Mouse (Mus musculus) hindbrain, embryonic 11.5 days (tissue): ENCODE data around the gene Dhx58. TPM values are rescaled to one million over a fixed set of nuclear protein-coding genes. Genes with fewer than 3 reads are reported as not detected.

Experiments used
- ATAC-seq: fragments of 200-750 bp; cut with Nextera tagmentation; 2 replicates; pipeline ENCODE4 v1.8.0; 2017; ENCODE audit warnings: mild to moderate bottlenecking, moderate TSS enrichment, moderate library complexity; ENCODE audit not compliant: low FRiP score
- DNase-seq: peaks from one replicate; pipeline ENCODE4 v3.0.0-alpha.2; 2015; ENCODE audit warnings: low spot score
- H3K27ac ChIP-seq: fragments of 300-500 bp; sonication (generic); 2 replicates; pipeline ENCODE4 v1.5.1; 2014; ENCODE audit warnings: mild to moderate bottlenecking, low read depth, low read length
- H3K27me3 ChIP-seq: fragments of 300-500 bp; sonication (generic); 2 replicates; pipeline ENCODE4 v1.6.1; 2014; ENCODE audit warnings: mild to moderate bottlenecking, low read length, moderate library complexity, mixed read lengths; ENCODE audit not compliant: control insufficient read depth, insufficient read depth
- H3K36me3 ChIP-seq: fragments of 300-500 bp; sonication (generic); 2 replicates; pipeline ENCODE4 v1.6.1; 2014; ENCODE audit warnings: mild to moderate bottlenecking, low read length, moderate library complexity, mixed read lengths; ENCODE audit not compliant: control insufficient read depth, insufficient read depth
- H3K4me1 ChIP-seq: fragments of 300-500 bp; sonication (generic); replicated peaks from 2 replicates; pipeline ENCODE4 v1.6.1; 2014; ENCODE audit warnings: low read length, mixed read lengths; ENCODE audit not compliant: control insufficient read depth, insufficient read depth
- H3K4me2 ChIP-seq: fragments of 300-500 bp; sonication (generic); replicated peaks from 2 replicates; pipeline ENCODE4 v1.6.1; 2014; ENCODE audit warnings: mild to moderate bottlenecking, low read depth, low read length
- H3K4me3 ChIP-seq: fragments of 300-500 bp; sonication (generic); 2 replicates; pipeline ENCODE4 v1.5.1; 2014; ENCODE audit warnings: low read depth, low read length
- H3K9ac ChIP-seq: fragments of 300-500 bp; sonication (generic); 2 replicates; pipeline ENCODE4 v1.6.1; 2014; ENCODE audit warnings: low read depth, low read length
- H3K9me3 ChIP-seq: fragments of 300-500 bp; sonication (generic); 2 replicates; pipeline ENCODE4 v1.6.1; 2016; ENCODE audit warnings: low read length; ENCODE audit not compliant: control insufficient read depth
- WGBS: fragments of 180-500 bp; shearing (Covaris S2); extraction: QIAGEN DNeasy Blood & Tissue Kit; methylation state at CpG from one replicate; pipeline ENCODE4 v1.1.7; 2014; 5-methylcytosine and 5-hydroxymethylcytosine counted together
- polyA plus RNA-seq: library from polyadenylated mRNA; unstranded; fragments of >200 nt; fragmentation: Nextera tagmentation; extraction: Ambion mirVana; gene quantifications from 2 replicates; pipeline ENCODE4 v1.2.1, GENCODE M21; 2014

Gene Dhx58
- polyA plus RNA-seq, 1 experiment from 2014 or later, result 1.9 TPM

- Histone ChIP-seq H3K4me2 (no peak overlapping the region), H3K9me3 (no peaks in the 10 kb centered on the region), H3K9ac (no peak overlapping the region), H3K4me1 (peaks cover under 1% of the 10 kb centered on the region; the same call in 1 of the 2 replicates), H3K36me3 (no peaks in the 10 kb centered on the region), H3K27me3 (no peaks in the 10 kb centered on the region), H3K27ac (no peak overlapping the region), H3K4me3 (no peak overlapping the region)
- 78% methylated on average over 3 of the region's 3 CpGs for WGBS
- ATAC-seq, result no peak
- DNase-seq, result no peak
Observed at GRCm38 (mm10) chr11:100719312-100719711, 15.2 kb upstream of the Dhx58 start.

- ATAC-seq (no peak), DNase-seq (no peak)
- Histone ChIP-seq H3K4me2 (no peak overlapping the region), H3K36me3 (no peaks in the 10 kb centered on the region), H3K27me3 (no peaks in the 10 kb centered on the region), H3K27ac (no peak overlapping the region), H3K4me1 (peaks cover 5% of the 10 kb centered on the region), H3K9ac (no peak overlapping the region), H3K4me3 (no peak overlapping the region), H3K9me3 (no peaks in the 10 kb centered on the region)
- WGBS, result 85% methylated on average over 4 of the region's 4 CpGs
Observed at GRCm38 (mm10) chr11:100718866-100719265, 14.8 kb upstream of the Dhx58 start.

- H3K4me1 ChIP-seq, result peaks cover 9% of the 10 kb centered on the region
- 90% methylated on average over 7 of the region's 7 CpGs for WGBS
- ATAC-seq (no peak), DNase-seq (no peak)
- H3K9ac ChIP-seq, result no peak overlapping the region
- H3K4me2 ChIP-seq, result no peak overlapping the region
- H3K27ac ChIP-seq, result no peak overlapping the region
- H3K36me3 ChIP-seq, result no peaks in the 10 kb centered on the region
- no peak overlapping the region for H3K4me3 ChIP-seq
- no peaks in the 10 kb centered on the region for H3K27me3 ChIP-seq
- H3K9me3 ChIP-seq, result no peaks in the 10 kb centered on the region
Observed at GRCm38 (mm10) chr11:100718462-100718861, 14.4 kb upstream of the Dhx58 start.

GRCm38 (mm10) chr11:100716649-100717048 is 12.6 kb upstream of the Dhx58 start:
- H3K4me2 ChIP-seq, result no peak overlapping the region
- peaks cover 9% of the 10 kb centered on the region for H3K4me1 ChIP-seq
- ATAC-seq (no peak), DNase-seq (no peak)
- H3K4me3 ChIP-seq, result no peak overlapping the region
- WGBS, result 89% methylated on average over 3 of the region's 3 CpGs
- no peaks in the 10 kb centered on the region for H3K9me3 ChIP-seq
- H3K9ac ChIP-seq, result no peak overlapping the region
- no peak overlapping the region for H3K27ac ChIP-seq
- no peaks in the 10 kb centered on the region for H3K36me3 ChIP-seq
- no peaks in the 10 kb centered on the region for H3K27me3 ChIP-seq

GRCm38 (mm10) chr11:100714948-100715347 is 10.9 kb upstream of the Dhx58 start:
- H3K36me3 ChIP-seq, result peaks cover 2% of the 10 kb centered on the region; the same call in 1 of the 2 replicates
- 78% methylated on average over 6 of the region's 6 CpGs for WGBS
- ATAC-seq, result no peak

GRCm38 (mm10) chr11:100714534-100714915 is 10.5 kb upstream of the Dhx58 start:
- WGBS, result 42% methylated on average over 6 of the region's 6 CpGs
- no peaks in the 10 kb centered on the region for H3K27me3 ChIP-seq
- no peaks in the 10 kb centered on the region for H3K9me3 ChIP-seq
- no peak overlapping the region for H3K4me3 ChIP-seq
- peak overlapping the region; percentile 35; the same call in 1 of the 2 replicates for H3K4me2 ChIP-seq
- DNase-seq, result peak; percentile 84
- ATAC-seq, result peak; percentile 33
- H3K27ac ChIP-seq, result 0 out of 2 replicates have a peak overlapping the region, but pooled peaks have one; percentile 10
- peaks cover 2% of the 10 kb centered on the region; the same call in 1 of the 2 replicates for H3K36me3 ChIP-seq
- peaks cover 9% of the 10 kb centered on the region for H3K4me1 ChIP-seq
- no peak overlapping the region for H3K9ac ChIP-seq

More at GRCm38 (mm10) chr11:100714948-100715347, 10.9 kb upstream of the Dhx58 start:
- Histone ChIP-seq H3K4me2 (no peak overlapping the region), H3K9ac (no peak overlapping the region), H3K4me1 (peaks cover 9% of the 10 kb centered on the region), H3K27me3 (no peaks in the 10 kb centered on the region), H3K9me3 (no peaks in the 10 kb centered on the region), H3K27ac (0 out of 2 replicates have a peak overlapping the region, but pooled peaks have one; percentile 10), H3K4me3 (no peak overlapping the region)
- DNase-seq, result no peak

- WGBS, result 3% methylated on average over 38 of the region's 38 CpGs
- peaks cover 9% of the 10 kb centered on the region for H3K4me1 ChIP-seq
Observed at GRCm38 (mm10) chr11:100713735-100714533, 9.9 kb upstream of the Dhx58 start, which contains the start of gene Hspb9. Gene Hspb9 (plus strand): TSS chr11:100713850.

GRCm38 (mm10) chr11:100713174-100713573 is 9.1 kb upstream of the Dhx58 start:
- ATAC-seq (no peak), DNase-seq (peak; percentile 9)
- no peaks in the 10 kb centered on the region for H3K9me3 ChIP-seq
- 65% methylated on average over 4 of the region's 4 CpGs for WGBS
- no peak overlapping the region for H3K27ac ChIP-seq
- H3K4me3 ChIP-seq, result no peak overlapping the region
- peak overlapping the region; percentile 27; the same call in 1 of the 2 replicates for H3K9ac ChIP-seq
- peaks cover 9% of the 10 kb centered on the region for H3K4me1 ChIP-seq
- no peaks in the 10 kb centered on the region for H3K27me3 ChIP-seq
- H3K36me3 ChIP-seq, result peaks cover 8% of the 10 kb centered on the region; the same call in 1 of the 2 replicates
- no peak overlapping the region for H3K4me2 ChIP-seq

More at GRCm38 (mm10) chr11:100713735-100714533, 9.9 kb upstream of the Dhx58 start, which contains the start of gene Hspb9:
- DNase-seq (peak; percentile 64), ATAC-seq (no peak)
- Histone ChIP-seq H3K9ac (peak within 1 kb of the TSS; percentile 27), H3K4me3 (peak within 1 kb of the TSS; percentile 21; the same call in 1 of the 2 replicates), H3K36me3 (peaks cover 7% of the 10 kb centered on the region; the same call in 1 of the 2 replicates), H3K27me3 (no peaks in the 10 kb centered on the region), H3K27ac (0 out of 2 replicates have a peak within 1 kb of the TSS, but pooled peaks have one; percentile 30), H3K9me3 (no peaks in the 10 kb centered on the region), H3K4me2 (peak within 1 kb of the TSS; percentile 35)
